Mouse (Mus musculus): Measurements from ENCODE around the gene Olfr965. TPM values are rescaled to one million over a fixed set of nuclear protein-coding genes. Genes with fewer than 3 reads are reported as not detected.
"Not testable (repeated sequence)": the region's sequence is repeated elsewhere in the genome, so short reads cannot be mapped to it uniquely, and the experiment has no call there.

Olfr965 gene
- total RNA-seq (2021) = not detected

DNA sequence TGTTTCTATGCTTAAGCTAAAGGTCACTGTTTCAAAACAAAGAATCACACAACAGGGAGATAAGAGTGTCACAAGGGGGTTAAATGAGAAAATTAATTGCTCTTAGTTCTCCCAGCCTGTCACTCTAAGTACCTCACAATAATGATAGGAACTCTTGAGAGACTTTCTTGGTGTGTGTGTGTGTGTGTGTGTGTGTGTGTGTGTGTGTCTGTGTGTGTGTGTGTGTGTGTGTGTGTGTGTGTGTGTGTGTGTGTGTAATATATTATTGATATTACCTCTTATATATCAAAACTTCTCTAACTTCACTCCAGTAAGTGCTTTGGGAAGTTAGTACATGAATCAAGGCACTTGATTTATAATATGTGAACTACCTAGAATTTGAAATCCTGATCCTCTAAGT lies at the start of gene Olfr965:
Gene Olfr965 (plus strand): TSS at position 301 of the 400 bp plus-strand sequence.
- DNase-seq (ENCODE audit: low spot score in 2 of 2) = no peak
- intact Hi-C loops (cut with DNase I) = no loop called here

DNA sequence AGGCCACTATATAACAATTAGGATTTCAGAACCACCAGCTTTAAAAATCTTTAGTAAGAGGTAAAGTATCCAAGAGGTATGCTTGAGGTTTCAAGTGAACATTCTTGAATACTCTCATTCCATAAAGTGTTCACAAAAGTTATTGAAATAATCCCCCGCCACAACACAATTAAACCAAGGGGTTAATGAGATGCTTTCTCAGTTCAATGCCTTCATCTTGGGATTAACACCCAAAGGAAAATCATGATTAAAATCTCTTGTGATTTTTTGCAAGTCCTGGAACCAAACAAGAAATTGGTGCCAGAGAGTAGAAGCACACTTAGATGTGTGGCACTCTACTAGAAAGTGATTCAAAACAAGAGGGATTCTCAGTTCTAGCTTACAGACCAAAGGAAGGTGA lies 44.2 kb upstream of the Olfr965 start, which contains the start of gene Olfr963:
Gene Olfr963 (plus strand): TSS at position 301 of the 400 bp plus-strand sequence.
- intact Hi-C loops (cut with DNase I) = no loop called here
- DNase-seq (ENCODE audit: low spot score in 2 of 2) = no peak

DNA sequence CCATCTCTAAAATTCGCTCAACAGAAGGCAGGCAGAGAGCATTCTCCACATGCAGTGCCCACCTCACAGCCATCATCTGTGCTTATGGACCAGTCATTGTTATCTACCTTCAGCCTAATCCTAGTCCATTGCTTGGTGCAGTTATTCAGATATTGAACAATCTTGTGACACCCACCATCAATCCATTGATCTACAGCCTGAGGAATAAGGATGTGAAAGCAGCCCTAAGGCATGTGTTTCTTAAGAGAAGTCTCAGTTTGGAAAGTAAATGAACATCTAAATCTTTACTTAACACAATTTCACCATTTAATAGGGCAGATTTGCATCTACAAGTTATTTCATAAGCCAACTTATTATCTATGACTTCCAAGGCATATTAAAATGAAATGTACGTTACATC lies 41.4 kb upstream of the Olfr965 start:
- no peak for DNase-seq (ENCODE audit: low spot score in 2 of 2)
- intact Hi-C loops (cut with DNase I) = no loop called here

DNA sequence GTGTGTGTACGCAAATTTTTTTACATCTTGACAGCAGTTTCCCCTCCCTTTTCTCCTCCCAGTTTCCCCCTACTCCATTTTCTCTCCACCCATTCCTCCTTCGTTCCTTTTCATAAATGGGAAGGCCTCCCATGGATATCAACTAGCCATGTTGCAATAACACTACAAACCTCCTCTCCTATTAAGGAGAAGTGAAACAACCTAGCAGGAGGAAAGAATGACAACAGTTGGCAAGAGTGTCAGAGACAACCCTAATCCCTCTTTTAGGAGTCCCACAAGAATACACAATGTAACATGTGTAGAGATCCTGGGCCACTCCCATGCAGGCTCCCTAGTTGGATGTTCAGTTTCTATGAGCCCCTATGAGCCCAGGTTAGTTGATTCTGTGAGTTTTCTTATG lies 36.3 kb upstream of the Olfr965 start:
- intact Hi-C loops (cut with DNase I) = no loop called here
- no peak for DNase-seq (ENCODE audit: low spot score in 2 of 2)

DNA sequence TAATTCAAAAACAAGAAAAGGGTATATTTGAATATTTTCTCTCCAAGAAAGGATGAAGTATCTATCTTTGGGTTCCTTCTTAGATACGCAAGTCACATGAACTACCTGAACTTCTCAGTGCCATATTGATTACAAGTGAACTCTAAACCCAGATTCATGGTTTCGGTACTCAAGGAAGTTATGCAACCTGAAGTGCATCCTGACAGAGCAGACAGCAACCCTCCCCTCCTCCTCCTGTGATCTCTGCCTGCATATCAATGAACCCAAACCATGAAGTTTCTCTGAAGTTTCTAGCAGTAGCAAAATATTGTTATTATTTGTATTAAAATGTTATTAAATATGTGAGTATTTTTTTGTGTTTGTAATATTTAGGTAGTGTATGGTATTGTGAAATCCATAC lies 32.6 kb upstream of the Olfr965 start:
- no peak for DNase-seq (ENCODE audit: low spot score in 2 of 2)
- intact Hi-C loops (cut with DNase I) = no loop called here

DNA sequence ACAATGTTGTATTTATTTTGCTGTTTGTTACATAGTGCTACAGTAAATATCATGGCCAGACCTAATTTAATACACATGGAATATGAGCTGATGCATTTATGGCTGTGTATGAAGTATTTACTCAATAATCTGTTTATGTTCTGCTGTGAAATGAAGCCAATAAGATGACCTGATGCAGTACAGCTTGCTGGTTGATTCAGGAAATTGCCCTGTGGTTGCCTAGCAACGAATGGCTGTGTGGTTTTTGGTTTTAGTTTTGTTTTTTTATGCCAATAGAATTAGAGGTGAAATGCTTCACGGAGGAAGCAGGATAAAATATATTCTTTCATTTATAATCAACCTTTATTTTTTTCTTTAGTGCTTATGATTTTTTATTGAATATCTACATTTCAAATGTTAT lies 31.9 kb upstream of the Olfr965 start:
- intact Hi-C loops (cut with DNase I) = no loop called here
- no peak for DNase-seq (ENCODE audit: low spot score in 2 of 2)

DNA sequence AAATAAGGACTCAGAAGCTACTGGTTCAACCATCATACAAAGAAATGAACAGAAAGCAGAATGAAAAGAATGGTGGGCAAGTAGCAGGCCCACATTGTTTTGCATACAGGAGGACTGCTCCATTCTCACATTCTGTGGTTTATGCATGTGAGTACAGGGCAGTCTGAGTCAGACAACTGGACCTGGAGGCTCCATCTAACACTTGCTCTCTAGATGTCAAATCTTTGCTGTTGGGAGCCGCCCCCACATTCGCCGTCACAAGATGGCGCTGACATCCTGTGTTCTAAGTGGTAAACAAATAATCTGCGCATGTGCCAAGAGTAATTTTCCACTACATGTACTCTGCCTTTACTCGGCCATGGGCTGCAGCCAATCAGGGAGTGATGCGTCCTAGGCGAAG lies 10.0 kb upstream of the Olfr965 start:
- intact Hi-C loops (cut with DNase I); DNase-seq (ENCODE audit: low spot score in 2 of 2): not testable (repeated sequence)

DNA sequence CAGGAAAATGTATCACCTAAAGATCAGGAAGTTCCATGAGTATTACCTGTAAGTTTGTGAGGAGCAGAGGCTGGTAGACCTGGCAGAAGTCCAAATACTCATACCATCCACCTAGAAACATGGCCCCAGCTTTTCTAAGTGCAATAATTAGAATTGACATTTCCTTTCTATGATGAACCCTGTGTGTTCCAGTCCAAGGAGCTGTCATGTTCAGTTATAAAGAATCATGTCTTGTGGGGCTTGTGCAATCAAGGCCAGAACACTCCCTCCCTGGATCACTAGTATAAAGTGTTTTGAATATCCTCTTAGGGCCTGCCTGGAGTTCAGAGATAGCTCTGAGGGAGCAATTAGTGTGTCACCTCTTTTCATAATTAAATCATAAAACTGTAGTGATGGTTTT lies 4.1 kb upstream of the Olfr965 start, which contains the start of gene Olfr149:
Gene Olfr149 (minus strand): TSS at position 101 of the 400 bp plus-strand sequence.
- intact Hi-C loops (cut with DNase I) = no loop called here

DNA sequence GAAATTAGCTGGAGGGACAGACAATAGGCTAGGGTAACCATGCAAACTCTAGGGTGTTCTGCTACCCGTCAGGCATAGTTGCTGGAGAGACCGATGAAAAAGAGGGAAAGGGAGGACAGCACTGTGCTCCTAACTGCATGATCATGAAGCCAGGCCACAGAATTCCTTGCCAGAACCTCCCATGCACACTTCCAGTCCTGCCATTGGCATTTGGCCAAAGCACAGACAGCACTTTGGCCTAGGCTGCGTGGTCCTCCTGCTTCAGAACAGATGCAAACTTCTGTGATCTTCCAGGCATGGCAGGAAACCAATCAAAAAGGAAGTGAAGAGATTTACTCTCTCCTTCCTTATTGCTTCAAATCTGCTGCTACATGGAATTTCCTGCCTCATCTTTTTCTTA lies 2.2 kb upstream of the Olfr965 start:
- intact Hi-C loops (cut with DNase I) = no loop called here
- DNase-seq (ENCODE audit: low spot score in 2 of 2) = no peak

More for the DNA sequence above, 4.1 kb upstream of the Olfr965 start, which contains the start of gene Olfr149:
- no peak for DNase-seq (ENCODE audit: low spot score in 2 of 2)

DNA sequence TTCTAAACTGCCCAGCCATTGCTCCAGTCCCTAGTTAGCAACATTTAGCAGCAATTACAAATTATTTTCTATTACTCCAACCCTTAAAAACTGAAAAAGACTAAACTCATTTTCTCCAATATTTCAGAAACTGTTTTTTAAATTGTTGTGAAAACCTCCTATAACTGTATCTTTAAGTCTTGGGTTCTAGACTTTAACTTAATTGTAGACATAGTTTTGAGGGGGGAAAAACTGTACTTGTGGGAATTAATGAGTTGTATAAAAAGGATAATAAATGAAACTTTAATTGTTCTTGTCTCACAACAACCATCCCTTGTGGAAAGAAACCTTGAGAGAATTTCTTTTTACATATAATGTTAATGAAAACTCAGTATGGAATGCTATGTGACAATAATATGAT lies 19.5 kb downstream of the Olfr965 start, which contains the start of gene Olfr150:
Gene Olfr150 (plus strand): TSS at position 301 of the 400 bp plus-strand sequence.
- intact Hi-C loops (cut with DNase I) = no loop called here
- DNase-seq (ENCODE audit: low spot score in 2 of 2) = no peak

DNA sequence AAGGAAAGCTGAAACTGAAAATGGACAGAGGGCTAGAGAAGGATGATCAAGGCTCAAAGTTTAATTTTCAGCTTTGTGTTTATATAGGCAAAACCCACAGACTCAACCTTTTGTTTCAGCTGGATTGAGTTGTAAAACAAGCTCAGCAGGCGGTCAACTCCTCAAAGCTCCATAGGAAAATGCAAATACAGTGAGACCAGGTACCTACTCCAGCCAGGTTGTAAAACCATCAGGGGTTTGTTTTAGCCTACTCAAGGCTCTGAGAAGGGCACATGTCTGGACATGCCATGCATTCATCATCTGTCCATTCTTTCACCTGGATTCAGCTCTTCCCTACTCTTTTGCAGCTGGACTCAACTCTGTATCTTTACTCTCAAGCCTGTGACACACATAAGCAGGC lies 29.6 kb downstream of the Olfr965 start:
- intact Hi-C loops (cut with DNase I) = no loop called here
- DNase-seq (ENCODE audit: low spot score in 2 of 2) = no peak

DNA sequence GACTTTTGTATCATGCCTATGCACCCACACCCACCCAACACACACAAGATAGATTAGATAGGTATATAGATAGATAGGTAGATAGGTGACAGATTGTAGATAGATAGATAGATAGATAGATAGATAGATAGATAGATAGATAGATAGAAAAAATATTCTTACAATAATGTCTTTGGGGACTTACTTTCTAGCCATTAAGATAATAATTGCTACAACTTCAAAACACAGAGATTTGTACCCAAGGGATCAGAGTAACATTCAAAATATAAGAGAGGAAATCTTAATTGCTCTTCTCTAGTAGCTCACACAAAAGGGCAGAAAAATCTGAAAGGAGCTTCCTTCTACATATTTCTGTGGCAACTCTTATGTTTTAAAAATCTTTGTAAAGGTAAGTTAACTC lies 34.8 kb downstream of the Olfr965 start, which contains the start of gene Olfr967:
Gene Olfr967 (plus strand): TSS at position 301 of the 400 bp plus-strand sequence.
- intact Hi-C loops (cut with DNase I) = no loop called here
- no peak for DNase-seq (ENCODE audit: low spot score in 2 of 2)

DNA sequence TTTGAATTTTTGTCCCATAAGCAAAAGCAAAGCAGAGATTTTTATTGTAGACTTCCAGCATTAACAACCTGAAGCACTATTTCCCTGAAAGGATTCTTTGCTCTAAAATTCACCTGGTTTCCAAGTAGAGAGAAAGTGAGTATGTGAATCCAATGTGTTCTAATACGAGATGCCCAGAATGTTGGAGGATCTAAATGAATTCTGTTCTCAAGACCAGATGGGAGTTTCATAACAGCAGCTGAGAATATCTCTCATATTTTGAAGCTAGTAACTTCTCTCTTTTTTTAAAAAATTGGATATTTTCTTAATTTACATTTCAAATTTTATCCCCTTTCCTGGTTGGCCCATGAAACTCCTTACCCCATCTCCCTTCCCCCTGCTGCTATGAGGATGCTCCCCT lies 35.3 kb downstream of the Olfr965 start:
- intact Hi-C loops (cut with DNase I) = no loop called here
- DNase-seq (ENCODE audit: low spot score in 2 of 2) = peak in 1 of 2 experiments; percentile 4

Other genes with a start within 250 kb of the Olfr965 start
- gene Olfr955, start 239.4 kb upstream of the Olfr965 start, total RNA-seq (2021) = not detected
- not detected for gene Olfr44, start 217.4 kb upstream of the Olfr965 start, total RNA-seq (2021)
- not detected for gene Olfr957, start 195.5 kb upstream of the Olfr965 start, total RNA-seq (2021)
- not detected for gene Olfr958, start 157.3 kb upstream of the Olfr965 start, total RNA-seq (2021)
- not detected for gene Olfr959, start 135.8 kb upstream of the Olfr965 start, total RNA-seq (2021)
- 1 to 10 TPM; 3.3 to 7.3 TPM for gene AW551984, start 107.0 kb upstream of the Olfr965 start, total RNA-seq (2021)
- gene Olfr148, start 100.7 kb upstream of the Olfr965 start, total RNA-seq (2021) = not detected
- gene Olfr960, start 90.0 kb upstream of the Olfr965 start, total RNA-seq (2021) = not detected
- gene Olfr961, start 66.3 kb upstream of the Olfr965 start, total RNA-seq (2021) = not detected
- gene Olfr963, start 44.1 kb upstream of the Olfr965 start, total RNA-seq (2021) = not detected
- gene Olfr149, start 4.2 kb upstream of the Olfr965 start, total RNA-seq (2021) = not detected
- gene Olfr150, start 19.6 kb downstream of the Olfr965 start, total RNA-seq (2021) = not detected
- gene Olfr967, start 34.9 kb downstream of the Olfr965 start, total RNA-seq (2021) = not detected
- gene Olfr968, start 71.9 kb downstream of the Olfr965 start, total RNA-seq (2021) = not detected
- gene Olfr969, start 79.6 kb downstream of the Olfr965 start, total RNA-seq (2021) = not detected
- gene Olfr970, start 97.5 kb downstream of the Olfr965 start, total RNA-seq (2021) = not detected
- gene Olfr971, start 125.5 kb downstream of the Olfr965 start, total RNA-seq (2021) = not detected
- not detected for gene Olfr972, start 155.1 kb downstream of the Olfr965 start, total RNA-seq (2021)
- not detected for gene Olfr229, start 196.0 kb downstream of the Olfr965 start, total RNA-seq (2021)
- gene Olfr974, start 226.1 kb downstream of the Olfr965 start, total RNA-seq (2021) = not detected
- not detected for gene Olfr975, start 240.7 kb downstream of the Olfr965 start, total RNA-seq (2021)
- not detected for gene Olfr976, start 249.8 kb downstream of the Olfr965 start, total RNA-seq (2021)